Mouse (Mus musculus): Measurements from ENCODE around the gene Slc47a2. TPM values are rescaled to one million over a fixed set of nuclear protein-coding genes. Genes with fewer than 3 reads are reported as not detected.

Gene Slc47a2
- total and polyA plus RNA-seq, 3 experiments, result not detected

DNA sequence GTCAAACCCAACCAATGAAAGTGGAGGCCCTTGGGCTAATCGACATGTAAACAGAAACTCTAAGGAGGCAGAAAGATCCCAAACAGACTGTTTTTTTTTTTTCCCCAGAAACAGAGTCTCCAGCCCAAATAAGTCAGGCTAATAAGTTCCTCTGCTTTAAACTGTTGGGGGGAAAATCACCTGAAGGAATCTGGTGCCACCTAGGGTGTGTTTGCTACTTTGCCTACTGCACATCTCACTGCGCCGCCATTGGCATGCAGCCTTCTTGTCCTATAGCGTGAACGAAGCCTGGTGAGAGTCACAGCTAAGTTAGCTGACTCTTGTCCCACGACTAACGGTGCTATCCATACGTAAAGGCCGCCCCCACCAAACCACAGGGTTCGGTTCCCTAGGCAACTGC is 5.1 kb downstream of the Slc47a2 start:
- no peak for TF ChIP-seq POLR2AphosphoS5 (IDR thresholded peaks at IDR 0.05; ENCODE audit: insufficient replicate concordance, low read depth, low read length)
- no peak for TF ChIP-seq GATA1 (IDR thresholded peaks at IDR 0.05; ENCODE audit: borderline replicate concordance, low read length)
- TF ChIP-seq GATA2 (IDR thresholded peaks at IDR 0.05; ENCODE audit: borderline replicate concordance, low read depth, low read length), result no peak
- no peak for TF ChIP-seq TAL1 (conservative IDR thresholded peaks at IDR 0.05; ENCODE audit: low read depth, low read length)
- TF ChIP-seq CTCF (IDR thresholded peaks at IDR 0.05; ENCODE audit: low read depth, low read length), result no peak
- no peaks in the 10 kb centered on the region for H3K9me3 ChIP-seq (replicated peaks)
- no peaks in the 10 kb centered on the region for H3K4me1 ChIP-seq (ENCODE audit: insufficient read depth, low read depth, low read length)
- ATAC-seq (ENCODE audit: extremely low read depth, insufficient number of reproducible peaks, low FRiP score, poor library complexity, severe bottlenecking) (no peak), DNase-seq (ENCODE audit: low spot score) (no peak)
- no peak overlapping the region for H3K4me3 ChIP-seq (ENCODE audit: low read depth, low read length)
- H3K36me3 ChIP-seq (replicated peaks), result no peaks in the 10 kb centered on the region
- no peaks in the 10 kb centered on the region; the same call in 1 of the 2 replicates for H3K27me3 ChIP-seq (ENCODE audit: insufficient read depth, low read length)

DNA sequence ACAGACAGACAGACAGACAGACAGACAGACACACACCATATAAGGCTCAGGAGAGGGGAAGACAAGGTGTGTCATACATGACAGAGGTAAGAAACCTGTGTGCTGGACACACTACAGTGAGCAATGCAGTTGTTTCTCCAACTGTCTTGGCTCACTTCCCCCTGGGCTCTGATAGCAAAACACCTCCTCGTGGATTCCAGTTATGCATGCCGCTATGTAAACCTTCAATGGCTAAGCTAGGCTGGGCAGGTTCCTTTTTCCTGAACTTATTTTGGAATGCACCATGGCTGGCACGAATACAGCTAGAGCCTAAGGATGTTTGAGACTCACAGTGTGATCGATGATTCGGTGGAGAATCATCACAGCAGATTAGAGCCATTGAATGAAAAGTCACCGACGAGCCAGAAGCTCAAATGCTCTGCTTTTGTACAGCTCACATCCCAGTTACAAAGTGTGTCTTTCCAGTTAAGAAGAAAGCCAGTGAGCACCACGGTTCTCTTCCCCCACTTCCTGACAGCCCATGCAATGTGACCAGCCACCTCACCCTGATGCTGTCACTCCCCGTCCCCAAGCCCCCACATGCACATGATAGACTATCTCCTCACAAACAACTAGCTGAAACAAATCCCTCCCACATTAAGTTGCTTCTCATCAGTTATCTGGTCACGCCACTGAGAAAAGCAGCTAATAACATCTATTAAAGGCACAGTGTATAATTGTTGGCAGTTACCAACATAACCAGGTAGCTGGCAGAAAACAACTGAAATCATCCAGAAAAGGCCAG is 21.6 kb downstream of the Slc47a2 start:
- no peak for TF ChIP-seq CTCF (IDR thresholded peaks at IDR 0.05; ENCODE audit: low read depth, low read length)
- TF ChIP-seq GATA1 (IDR thresholded peaks at IDR 0.05; ENCODE audit: borderline replicate concordance, low read length), result no peak
- TF ChIP-seq GATA2 (IDR thresholded peaks at IDR 0.05; ENCODE audit: borderline replicate concordance, low read depth, low read length), result no peak
- no peak for TF ChIP-seq POLR2AphosphoS5 (IDR thresholded peaks at IDR 0.05; ENCODE audit: insufficient replicate concordance, low read depth, low read length)
- Histone ChIP-seq H3K36me3 (replicated peaks) (no peaks in the 10 kb centered on the region), H3K4me1 (ENCODE audit: insufficient read depth, low read depth, low read length) (no peaks in the 10 kb centered on the region), H3K4me3 (ENCODE audit: low read depth, low read length) (no peak overlapping the region), H3K27me3 (ENCODE audit: insufficient read depth, low read length) (0 out of 2 replicates have a peak, but pooled peaks cover 2% of the 10 kb centered on the region), H3K9me3 (replicated peaks) (no peaks in the 10 kb centered on the region)
- DNase-seq (ENCODE audit: low spot score), result no peak
- no peak for ATAC-seq (ENCODE audit: extremely low read depth, insufficient number of reproducible peaks, low FRiP score, poor library complexity, severe bottlenecking)

DNA sequence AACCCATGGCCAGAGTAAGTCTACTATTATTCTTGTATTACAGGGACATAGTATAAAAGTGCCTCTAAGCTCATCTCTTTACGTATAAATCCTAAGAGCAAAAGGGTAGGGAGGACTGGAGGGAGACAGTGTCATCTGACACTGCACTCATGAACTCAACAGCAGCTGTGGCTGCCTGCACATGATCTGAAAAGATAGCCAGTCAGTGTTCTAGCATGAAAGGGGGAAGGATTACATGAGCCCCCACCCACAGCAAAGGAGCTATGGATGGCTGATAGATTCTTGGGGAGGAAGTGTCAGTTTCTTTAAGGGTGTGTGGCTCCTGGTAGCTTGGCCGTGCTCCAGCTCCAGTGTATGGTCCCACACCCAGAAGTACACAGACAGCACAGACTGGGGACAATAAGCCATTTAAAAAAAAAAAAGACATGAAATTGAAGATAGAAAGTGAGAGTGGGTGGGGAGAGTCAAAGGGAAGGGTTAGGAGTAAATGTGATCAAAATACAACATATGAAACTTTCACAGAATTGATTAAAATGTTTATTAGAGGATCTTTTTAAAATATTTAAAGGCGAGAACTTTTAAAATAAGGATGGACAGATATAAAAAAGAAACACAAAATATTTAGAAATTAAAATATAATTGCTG is 22.6 kb downstream of the Slc47a2 start:
- no peak for DNase-seq (ENCODE audit: low spot score)
- TF ChIP-seq GATA1 (IDR thresholded peaks at IDR 0.05; ENCODE audit: borderline replicate concordance, low read length), result no peak
- TF ChIP-seq POLR2AphosphoS5 (IDR thresholded peaks at IDR 0.05; ENCODE audit: insufficient replicate concordance, low read depth, low read length), result no peak
- TF ChIP-seq TAL1 (conservative IDR thresholded peaks at IDR 0.05; ENCODE audit: low read depth, low read length), result no peak
- TF ChIP-seq GATA2 (IDR thresholded peaks at IDR 0.05; ENCODE audit: borderline replicate concordance, low read depth, low read length), result no peak
- no peak for TF ChIP-seq CTCF (IDR thresholded peaks at IDR 0.05; ENCODE audit: low read depth, low read length)
- H3K4me3 ChIP-seq (ENCODE audit: low read depth, low read length), result no peak overlapping the region
- 0 out of 2 replicates have a peak, but pooled peaks cover 3% of the 10 kb centered on the region for H3K27me3 ChIP-seq (ENCODE audit: insufficient read depth, low read length)
- H3K9me3 ChIP-seq (replicated peaks), result no peaks in the 10 kb centered on the region
- H3K36me3 ChIP-seq (replicated peaks), result no peaks in the 10 kb centered on the region
- ATAC-seq (ENCODE audit: extremely low read depth, insufficient number of reproducible peaks, low FRiP score, poor library complexity, severe bottlenecking), result no peak
- no peaks in the 10 kb centered on the region for H3K4me1 ChIP-seq (ENCODE audit: insufficient read depth, low read depth, low read length)

DNA sequence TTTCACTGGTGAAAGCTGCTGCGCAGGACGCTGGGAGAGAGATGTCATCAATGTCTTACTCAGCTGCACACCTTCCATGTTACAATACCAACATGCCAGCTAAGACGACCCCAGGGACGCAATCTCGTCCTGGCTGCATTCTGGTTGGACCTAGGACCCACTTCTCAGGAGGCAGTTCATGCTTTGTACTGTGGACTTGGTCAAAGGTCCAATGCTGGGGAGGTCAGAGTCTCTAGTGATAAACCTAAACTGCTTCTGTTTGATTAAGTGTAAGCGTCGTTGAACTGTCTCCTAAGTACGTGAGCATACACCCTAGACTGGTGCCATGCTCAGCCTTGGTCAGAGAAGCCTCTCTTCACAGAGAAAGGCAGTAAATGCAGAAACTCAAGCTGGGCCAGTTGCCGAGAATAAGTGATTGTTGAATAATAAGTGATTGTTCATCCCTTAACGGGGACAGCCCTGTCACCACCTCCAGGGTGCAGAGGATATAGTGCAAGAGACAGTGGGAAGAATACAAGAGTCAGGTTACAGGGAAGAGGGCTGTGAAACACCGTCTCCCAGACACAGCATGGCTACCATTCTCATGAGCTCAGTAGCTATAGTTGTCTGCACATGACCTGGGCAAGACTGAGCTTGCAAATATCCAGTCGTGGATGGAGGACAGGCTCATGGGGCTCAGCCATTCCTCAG is 23.3 kb downstream of the Slc47a2 start:
- no peaks in the 10 kb centered on the region for H3K4me1 ChIP-seq (ENCODE audit: insufficient read depth, low read depth, low read length)
- TF ChIP-seq GATA2 (IDR thresholded peaks at IDR 0.05; ENCODE audit: borderline replicate concordance, low read depth, low read length) (no peak), POLR2AphosphoS5 (IDR thresholded peaks at IDR 0.05; ENCODE audit: insufficient replicate concordance, low read depth, low read length) (no peak), CTCF (IDR thresholded peaks at IDR 0.05; ENCODE audit: low read depth, low read length) (no peak)

DNA sequence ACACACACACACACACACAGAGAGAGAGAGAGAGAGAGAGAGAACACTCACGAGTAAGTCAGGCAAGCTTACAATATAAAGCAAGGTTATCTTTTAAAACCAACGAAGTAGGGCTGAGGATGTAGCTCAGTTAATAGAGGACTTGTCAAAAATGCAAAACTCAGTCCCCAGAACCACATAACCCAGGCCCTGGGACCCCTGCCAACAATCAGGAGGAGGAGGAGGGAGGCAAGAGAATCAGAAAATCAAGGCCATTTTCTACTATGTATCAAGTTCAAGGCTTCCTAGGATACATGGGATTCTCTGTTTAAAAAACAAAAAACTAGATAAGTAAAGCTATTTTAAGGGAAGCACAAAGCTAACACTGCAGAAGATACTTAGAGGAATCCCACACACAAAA is 25.8 kb downstream of the Slc47a2 start:
- no peak overlapping the region for H3K4me3 ChIP-seq (ENCODE audit: low read depth, low read length)
- H3K27me3 ChIP-seq (ENCODE audit: insufficient read depth, low read length), result peaks cover 12% of the 10 kb centered on the region; the same call in 1 of the 2 replicates
- TF ChIP-seq POLR2AphosphoS5 (IDR thresholded peaks at IDR 0.05; ENCODE audit: insufficient replicate concordance, low read depth, low read length) (no peak), TAL1 (conservative IDR thresholded peaks at IDR 0.05; ENCODE audit: low read depth, low read length) (no peak), GATA1 (IDR thresholded peaks at IDR 0.05; ENCODE audit: borderline replicate concordance, low read length) (no peak), GATA2 (IDR thresholded peaks at IDR 0.05; ENCODE audit: borderline replicate concordance, low read depth, low read length) (no peak), CTCF (IDR thresholded peaks at IDR 0.05; ENCODE audit: low read depth, low read length) (no peak)
- no peaks in the 10 kb centered on the region for H3K9me3 ChIP-seq (replicated peaks)
- no peak for ATAC-seq (ENCODE audit: extremely low read depth, insufficient number of reproducible peaks, low FRiP score, poor library complexity, severe bottlenecking)
- no peaks in the 10 kb centered on the region for H3K4me1 ChIP-seq (ENCODE audit: insufficient read depth, low read depth, low read length)
- no peak for DNase-seq (ENCODE audit: low spot score)
- no peaks in the 10 kb centered on the region for H3K36me3 ChIP-seq (replicated peaks)

More for the DNA sequence above, 23.3 kb downstream of the Slc47a2 start:
- no peak overlapping the region for H3K4me3 ChIP-seq (ENCODE audit: low read depth, low read length)
- DNase-seq (ENCODE audit: low spot score) (no peak), ATAC-seq (ENCODE audit: extremely low read depth, insufficient number of reproducible peaks, low FRiP score, poor library complexity, severe bottlenecking) (no peak)
- 0 out of 2 replicates have a peak, but pooled peaks cover 5% of the 10 kb centered on the region for H3K27me3 ChIP-seq (ENCODE audit: insufficient read depth, low read length)
- no peaks in the 10 kb centered on the region for H3K9me3 ChIP-seq (replicated peaks)
- H3K36me3 ChIP-seq (replicated peaks), result no peaks in the 10 kb centered on the region

DNA sequence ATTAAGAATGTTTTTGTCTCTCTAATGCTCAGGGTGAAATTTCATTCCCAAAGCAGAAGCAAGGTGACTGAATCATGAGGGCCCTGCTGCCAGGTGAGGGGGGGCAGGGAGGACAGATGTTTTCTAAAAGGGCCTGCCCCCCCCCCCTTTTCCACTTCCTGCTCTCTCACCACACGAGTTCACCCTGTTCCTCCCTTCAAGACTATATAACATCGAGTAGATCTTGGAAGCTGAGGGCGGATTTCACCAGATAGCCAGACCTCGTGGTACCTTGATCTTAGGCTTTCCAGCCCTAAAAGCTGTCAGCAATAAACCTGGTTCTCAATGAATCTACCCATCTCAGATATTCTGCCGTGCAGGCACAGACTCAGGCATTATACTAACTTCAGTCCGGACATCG is 32.3 kb downstream of the Slc47a2 start:
- H3K27me3 ChIP-seq (ENCODE audit: insufficient read depth, low read length), result peaks cover 15% of the 10 kb centered on the region
- peaks cover 5% of the 10 kb centered on the region; the same call in 1 of the 2 replicates for H3K4me1 ChIP-seq (ENCODE audit: insufficient read depth, low read depth, low read length)
- no peaks in the 10 kb centered on the region for H3K9me3 ChIP-seq (replicated peaks)
- TF ChIP-seq POLR2AphosphoS5 (IDR thresholded peaks at IDR 0.05; ENCODE audit: insufficient replicate concordance, low read depth, low read length) (no peak), TAL1 (conservative IDR thresholded peaks at IDR 0.05; ENCODE audit: low read depth, low read length) (no peak), GATA2 (IDR thresholded peaks at IDR 0.05; ENCODE audit: borderline replicate concordance, low read depth, low read length) (no peak), GATA1 (IDR thresholded peaks at IDR 0.05; ENCODE audit: borderline replicate concordance, low read length) (no peak), CTCF (IDR thresholded peaks at IDR 0.05; ENCODE audit: low read depth, low read length) (no peak)
- DNase-seq (ENCODE audit: low spot score) (no peak), ATAC-seq (ENCODE audit: extremely low read depth, insufficient number of reproducible peaks, low FRiP score, poor library complexity, severe bottlenecking) (no peak)
- no peak overlapping the region for H3K4me3 ChIP-seq (ENCODE audit: low read depth, low read length)
- H3K36me3 ChIP-seq (replicated peaks), result no peaks in the 10 kb centered on the region

All from G1E (cell line).